25 mouse cellular contexts compared by ENCODE assay signal in genomic region chr5:25889746-25890382, GRCm38 (mm10). TPM values are rescaled to one million over a fixed set of nuclear protein-coding genes. Genes with fewer than 3 reads are reported as not detected.
A peak's percentile ranks its signal among the peaks of the same experiment; 100 is the strongest.
DNase-seq lines count a peak whose midpoint lies in the region; ATAC-seq and TF ChIP-seq lines count a peak whose summit lies in the region.
"Had no signal": no experiment of that assay in that cellular context is flagged by ENCODE, and none has a peak within 500 bp of the region (broad histone marks: within the 10 kb centered on the region; RNA-seq: fewer than 3 reads in every experiment).

No protein-coding gene starts in this region.

- no peak overlapping the region for H3K4me3 ChIP-seq in hindbrain, embryonic 16.5 days (ENCODE audit: low read length)
- H3K4me3 ChIP-seq in hindbrain, embryonic 14.5 days (replicated peaks; ENCODE audit: low read length), result no peak overlapping the region
- H3K4me3 ChIP-seq in gastrocnemius, adult 2 months, result no peak overlapping the region
- H3K4me3 ChIP-seq: embryonic facial prominence, embryonic 13.5 days; heart, embryonic 10.5 days had no signal

- DNase-seq in cerebellum, adult 11-12 months, result peak; percentile 16
- no peak for DNase-seq in cerebellum, postnatal 36 days
- no peak for DNase-seq in hindbrain, embryonic 14.5 days (ENCODE audit: low spot score)
- DNase-seq in right cerebral cortex, postnatal 10 days (ENCODE audit: low spot score in 2 of 2), result peak; percentile 43 to 47
- DNase-seq in right cerebral cortex, postnatal 36 days (ENCODE audit: low spot score in 2 of 2), result no peak
- DNase-seq in gastrocnemius, adult 2 months, result no peak
- DNase-seq: gastrocnemius, postnatal 25 days; heart, postnatal 10 days; kidney, adult 8-10 months; liver; lung, adult 18-20 months; lung, postnatal 36 days; right cerebral cortex, postnatal 14 days; thymus, postnatal 14 days had no signal

- 28% methylated on average over 3 of the region's 3 CpGs for WGBS in hindbrain, embryonic 16.5 days
- WGBS in hindbrain, embryonic 14.5 days, result 41% methylated on average over 3 of the region's 3 CpGs

- H3K27ac ChIP-seq in hindbrain, embryonic 16.5 days (ENCODE audit: low read depth, low read length), result no peak overlapping the region
- no peak overlapping the region for H3K27ac ChIP-seq in hindbrain, embryonic 14.5 days
- no peak overlapping the region for H3K27ac ChIP-seq in gastrocnemius, adult 2 months
- H3K27ac ChIP-seq: embryonic facial prominence, embryonic 13.5 days; heart, embryonic 10.5 days had no signal

- H3K4me2 ChIP-seq in hindbrain, embryonic 16.5 days (ENCODE audit: low read length), result no peak overlapping the region
- H3K4me2 ChIP-seq in hindbrain, embryonic 14.5 days (replicated peaks), result no peak overlapping the region
- H3K4me2 ChIP-seq: embryonic facial prominence, embryonic 13.5 days had no signal

- peaks cover 3% of the 10 kb centered on the region for H3K4me1 ChIP-seq in hindbrain, embryonic 16.5 days (ENCODE audit: control insufficient read depth, insufficient read depth, low read depth, low read length)
- no peaks in the 10 kb centered on the region for H3K4me1 ChIP-seq in hindbrain, embryonic 14.5 days (replicated peaks; ENCODE audit: control insufficient read depth, insufficient read depth, low read length)
- H3K4me1 ChIP-seq: embryonic facial prominence, embryonic 13.5 days; heart, embryonic 10.5 days had no signal

- no peaks in the 10 kb centered on the region for H3K9me3 ChIP-seq in hindbrain, embryonic 16.5 days (ENCODE audit: control insufficient read depth, low read length)
- peaks cover under 1% of the 10 kb centered on the region; the same call in 1 of the 2 replicates for H3K9me3 ChIP-seq in hindbrain, embryonic 14.5 days (ENCODE audit: control insufficient read depth, low read length)

- no peaks in the 10 kb centered on the region for H3K36me3 ChIP-seq in hindbrain, embryonic 16.5 days (ENCODE audit: control insufficient read depth, insufficient read depth, low read length)
- no peaks in the 10 kb centered on the region for H3K36me3 ChIP-seq in hindbrain, embryonic 14.5 days (replicated peaks; ENCODE audit: control insufficient read depth, insufficient read depth)
- H3K36me3 ChIP-seq: embryonic facial prominence, embryonic 13.5 days; G1E; heart, embryonic 10.5 days had no signal

- intact Hi-C loops in gastrocnemius, adult 2 months (cut with DNase I), result no loop called here

- H3K27me3 ChIP-seq in hindbrain, embryonic 16.5 days (replicated peaks; ENCODE audit: control insufficient read depth, insufficient read depth, low read length), result no peaks in the 10 kb centered on the region
- H3K27me3 ChIP-seq in hindbrain, embryonic 14.5 days (ENCODE audit: control insufficient read depth, insufficient read depth, low read length), result no peaks in the 10 kb centered on the region
- H3K27me3 ChIP-seq: embryonic facial prominence, embryonic 13.5 days had no signal

- H3K9ac ChIP-seq in hindbrain, embryonic 16.5 days (ENCODE audit: low read depth, low read length), result no peak overlapping the region
- no peak overlapping the region for H3K9ac ChIP-seq in hindbrain, embryonic 14.5 days
- H3K9ac ChIP-seq: embryonic facial prominence, embryonic 13.5 days had no signal

- ATAC-seq in hindbrain, embryonic 16.5 days, result peak; percentile 27; the same call in 1 of the 2 replicates
- no peak for ATAC-seq in hindbrain, embryonic 14.5 days (ENCODE audit: low FRiP score)
- ATAC-seq in inflammation-experienced regulatory T-cells, adult 6 months, result no peak
- ATAC-seq: CD4-positive, CD25-positive, alpha-beta regulatory T cell, adult 4 months had no signal

- no peak for TF ChIP-seq CTCF in gastrocnemius, adult 2 months (IDR thresholded peaks at IDR 0.05)

RNA-seq across cellular contexts. Expression of gene Gm21663, which starts 52.3 kb away (rescaled TPM):
- polyA plus RNA-seq in hindbrain, embryonic 16.5 days (2015; fragmentation: Nextera tagmentation; extraction: Ambion mirVana), result 0.11 TPM in 1 of 2 replicates, not detected in the other
- polyA plus RNA-seq in hindbrain, embryonic 14.5 days (2014; fragmentation: Nextera tagmentation; extraction: Ambion mirVana), result 0.18 TPM in 1 of 2 replicates, not detected in the other
- total RNA-seq in gastrocnemius, adult 2 months (2021), result not detected
- polyA plus RNA-seq in inflammation-experienced regulatory T-cells, adult 6 months (2017; shearing (Covaris generic)), result not detected
- total RNA-seq: adrenal gland, adult 18-20 months; G1E; gastrocnemius, postnatal 25 days; heart, postnatal 10 days; layer of hippocampus, postnatal 25 days; left cerebral cortex, postnatal 14 days had no signal
- polyA plus RNA-seq: CD4-positive, CD25-positive, alpha-beta regulatory T cell, adult 4 months; frontal cortex, adult 2 months; G1E; heart, embryonic 10.5 days; large intestine, adult 2 months had no signal

Comparison
In these comparisons a context has a peak if more than half of its experiments do, and no peak if none do; other contexts are left out.
1. DNase-seq: peak in cerebellum, adult 11-12 months (single experiment) and right cerebral cortex, postnatal 10 days (2 of 2); none in cerebellum, postnatal 36 days (0 of 2), hindbrain, embryonic 14.5 days (single experiment), right cerebral cortex, postnatal 36 days (0 of 2) and gastrocnemius, adult 2 months (single experiment).